Mouse (Mus musculus) embryonic facial prominence, embryonic 12.5 days (tissue): ENCODE measurements at regions not wholly inside any gene's neighbourhood (a gene's known extent, or its start where the extent isn't known, plus 50 kb on each side); places are given as distances from the start of the nearest gene placed in this dataset.
A peak's percentile ranks its signal among the peaks of the same experiment; 100 is the strongest.

Experiments used
- ATAC-seq: fragments of 200-750 bp; cut with Nextera tagmentation; 2 replicates; pipeline ENCODE4 v1.8.0; 2017; ENCODE audit not compliant: insufficient number of reproducible peaks, insufficient read depth, low FRiP score, low TSS enrichment
- H3K27ac ChIP-seq: fragments of 300-500 bp; sonication (generic); 2 replicates; pipeline ENCODE4 v1.5.1; 2016; ENCODE audit warnings: mild to moderate bottlenecking
- H3K27me3 ChIP-seq: fragments of 300-500 bp; sonication (generic); 2 replicates; pipeline ENCODE4 v1.6.1; 2016; ENCODE audit warnings: mild to moderate bottlenecking, moderate library complexity
- H3K36me3 ChIP-seq: fragments of 300-500 bp; sonication (generic); 2 replicates; pipeline ENCODE4 v1.6.1; 2016; ENCODE audit warnings: mild to moderate bottlenecking
- H3K4me1 ChIP-seq: fragments of 300-500 bp; sonication (generic); 2 replicates; pipeline ENCODE4 v1.6.1; 2016
- H3K4me2 ChIP-seq: fragments of 300-500 bp; sonication (generic); replicated peaks from 2 replicates; pipeline ENCODE4 v1.6.1; 2016; ENCODE audit warnings: mild to moderate bottlenecking, moderate library complexity
- H3K4me3 ChIP-seq: fragments of 300-500 bp; sonication (generic); 2 replicates; pipeline ENCODE4 v1.5.1; 2016; ENCODE audit warnings: mild to moderate bottlenecking
- H3K9ac ChIP-seq: fragments of 300-500 bp; sonication (generic); 2 replicates; pipeline ENCODE4 v1.6.1; 2016; ENCODE audit warnings: mild to moderate bottlenecking, moderate library complexity
- H3K9me3 ChIP-seq: fragments of 300-500 bp; sonication (generic); 2 replicates; pipeline ENCODE4 v1.6.1; 2016; ENCODE audit warnings: mild to moderate bottlenecking, moderate library complexity
- WGBS: fragments of 180-500 bp; shearing (Covaris S2); methylation state at CpG from one replicate; pipeline ENCODE4 v1.1.7; 2016; 5-methylcytosine and 5-hydroxymethylcytosine counted together

- 67% methylated on average over 10 of the region's 10 CpGs for WGBS
- Histone ChIP-seq H3K4me1 (0 out of 2 replicates have a peak, but pooled peaks cover 5% of the 10 kb centered on the region), H3K27ac (0 out of 2 replicates have a peak overlapping the region, but pooled peaks have one; percentile 3), H3K27me3 (no peaks in the 10 kb centered on the region), H3K36me3 (no peaks in the 10 kb centered on the region), H3K9me3 (no peaks in the 10 kb centered on the region), H3K9ac (no peak overlapping the region), H3K4me2 (no peak overlapping the region), H3K4me3 (no peak overlapping the region)
- no peak for ATAC-seq
Observed at GRCm38 (mm10) chr13:102352073-102352854, 341.1 kb upstream of the Cd180 start.

- no peak overlapping the region for H3K9ac ChIP-seq
- no peaks in the 10 kb centered on the region for H3K9me3 ChIP-seq
- 0 out of 2 replicates have a peak, but pooled peaks cover 5% of the 10 kb centered on the region for H3K4me1 ChIP-seq
- no peaks in the 10 kb centered on the region for H3K27me3 ChIP-seq
- no peak overlapping the region for H3K4me2 ChIP-seq
- H3K36me3 ChIP-seq, result no peaks in the 10 kb centered on the region
- no peak overlapping the region for H3K27ac ChIP-seq
- ATAC-seq, result no peak
- 47% methylated on average over 1 of the region's 1 CpGs for WGBS
- H3K4me3 ChIP-seq, result no peak overlapping the region
Observed at GRCm38 (mm10) chr13:102355569-102355968, 337.8 kb upstream of the Cd180 start.

DNA sequence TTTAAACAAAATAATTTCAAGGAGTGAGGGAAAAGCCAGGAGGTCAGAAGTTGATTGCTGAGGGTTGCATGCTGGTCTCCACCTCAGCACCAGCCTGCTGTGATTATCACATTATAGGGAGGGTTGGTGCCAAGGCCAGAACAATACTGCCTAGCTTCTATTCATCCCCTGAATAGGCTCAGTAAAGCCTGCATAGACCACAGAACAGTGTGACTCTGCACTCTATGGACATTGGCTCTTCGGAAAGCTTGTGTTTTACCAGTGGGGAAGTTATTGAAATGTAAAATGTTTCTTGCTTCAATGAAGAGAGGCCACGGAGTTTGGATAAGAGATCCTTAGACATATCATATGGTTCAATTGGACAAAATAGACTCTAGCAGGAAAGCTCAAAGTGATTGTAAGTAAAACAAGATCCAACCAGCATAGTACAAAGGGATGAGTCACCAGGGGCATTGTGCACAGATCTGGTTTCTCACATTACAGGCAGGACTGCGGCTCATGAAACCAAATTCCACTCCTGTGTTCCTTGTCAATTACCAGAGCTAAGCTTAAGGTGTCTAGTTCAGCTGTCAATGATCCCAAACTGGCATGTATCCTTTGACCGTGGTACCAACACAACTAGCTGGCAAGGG, 320.8 kb upstream of the Cd180 start:
- Histone ChIP-seq H3K9me3 (no peaks in the 10 kb centered on the region), H3K4me3 (no peak overlapping the region), H3K9ac (no peak overlapping the region), H3K27me3 (no peaks in the 10 kb centered on the region), H3K27ac (no peak overlapping the region), H3K36me3 (no peaks in the 10 kb centered on the region), H3K4me2 (no peak overlapping the region), H3K4me1 (no peaks in the 10 kb centered on the region)
- ATAC-seq, result no peak
- WGBS, result 60% methylated on average over 4 of the region's 4 CpGs

GRCm38 (mm10) chr13:102380667-102381066, 312.7 kb upstream of the Cd180 start:
- no peak overlapping the region for H3K27ac ChIP-seq
- no peaks in the 10 kb centered on the region for H3K9me3 ChIP-seq
- H3K4me1 ChIP-seq, result no peaks in the 10 kb centered on the region
- H3K27me3 ChIP-seq, result no peaks in the 10 kb centered on the region
- no peak for ATAC-seq
- no peak overlapping the region for H3K4me2 ChIP-seq
- H3K9ac ChIP-seq, result no peak overlapping the region
- H3K4me3 ChIP-seq, result no peak overlapping the region
- H3K36me3 ChIP-seq, result no peaks in the 10 kb centered on the region
- WGBS, result 84% methylated on average over 2 of the region's 2 CpGs

- no peaks in the 10 kb centered on the region for H3K27me3 ChIP-seq
- H3K9ac ChIP-seq, result no peak overlapping the region
- no peaks in the 10 kb centered on the region for H3K9me3 ChIP-seq
- H3K4me1 ChIP-seq, result peaks cover 6% of the 10 kb centered on the region; the same call in 1 of the 2 replicates
- 77% methylated on average over 2 of the region's 2 CpGs for WGBS
- H3K27ac ChIP-seq, result no peak overlapping the region
- H3K4me3 ChIP-seq, result no peak overlapping the region
- H3K4me2 ChIP-seq, result no peak overlapping the region
- H3K36me3 ChIP-seq, result no peaks in the 10 kb centered on the region
- no peak for ATAC-seq
Observed at GRCm38 (mm10) chr13:102391911-102392310, 301.4 kb upstream of the Cd180 start.

DNA sequence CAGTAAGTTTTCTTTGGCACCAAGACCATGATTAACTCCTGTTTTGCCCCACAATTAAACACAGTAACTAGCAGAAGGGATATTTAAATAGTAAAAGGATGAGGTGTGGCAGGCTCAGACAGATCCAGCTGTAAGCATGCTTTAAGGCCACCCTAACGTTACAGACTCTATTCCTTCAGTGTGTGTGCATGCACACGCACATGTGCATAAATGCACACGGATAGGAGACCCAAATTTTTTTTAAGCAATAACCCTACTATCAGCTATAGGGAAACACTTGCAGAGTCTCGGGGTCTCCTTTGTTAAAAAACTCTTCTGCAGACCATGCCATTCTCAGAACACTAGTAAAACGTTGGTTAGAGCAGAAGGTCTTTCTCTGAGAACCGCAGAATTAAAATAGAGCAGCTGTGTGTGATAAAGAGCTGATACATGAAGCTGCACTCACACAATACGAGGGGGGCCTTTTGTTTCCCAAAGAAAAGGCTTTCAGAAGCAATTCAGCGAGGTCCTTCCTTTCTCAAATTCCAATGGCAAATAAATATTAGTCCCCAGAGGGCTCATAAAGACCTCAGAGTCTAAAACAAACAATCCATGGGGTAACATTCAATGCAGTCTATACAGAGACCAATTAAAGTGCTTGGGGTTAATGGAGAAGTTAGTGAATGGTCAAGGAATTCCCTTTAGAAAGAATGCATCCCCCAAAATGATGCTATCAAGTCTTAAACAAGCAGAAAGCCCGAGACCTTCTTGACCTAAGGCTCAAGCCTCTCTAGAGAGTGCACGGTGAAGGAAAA, 300.3 kb upstream of the Cd180 start:
- Histone ChIP-seq H3K4me2 (no peak overlapping the region), H3K9me3 (no peaks in the 10 kb centered on the region), H3K4me1 (peaks cover 6% of the 10 kb centered on the region; the same call in 1 of the 2 replicates), H3K9ac (no peak overlapping the region), H3K27ac (peak overlapping the region; percentile 46; the same call in 1 of the 2 replicates), H3K4me3 (no peak overlapping the region), H3K27me3 (no peaks in the 10 kb centered on the region), H3K36me3 (no peaks in the 10 kb centered on the region)
- WGBS, result 41% methylated on average over 10 of the region's 10 CpGs
- ATAC-seq, result no peak

- 63% methylated on average over 2 of the region's 2 CpGs for WGBS
- no peaks in the 10 kb centered on the region for H3K9me3 ChIP-seq
- no peaks in the 10 kb centered on the region for H3K36me3 ChIP-seq
- H3K9ac ChIP-seq, result no peak overlapping the region
- H3K4me1 ChIP-seq, result peaks cover 6% of the 10 kb centered on the region; the same call in 1 of the 2 replicates
- no peak for ATAC-seq
- no peak overlapping the region for H3K4me2 ChIP-seq
- H3K4me3 ChIP-seq, result no peak overlapping the region
- H3K27me3 ChIP-seq, result no peaks in the 10 kb centered on the region
- no peak overlapping the region for H3K27ac ChIP-seq
Observed at GRCm38 (mm10) chr13:102393662-102393970, 299.7 kb upstream of the Cd180 start.

GRCm38 (mm10) chr13:102394057-102394456, 299.3 kb upstream of the Cd180 start:
- H3K4me1 ChIP-seq, result peaks cover 6% of the 10 kb centered on the region; the same call in 1 of the 2 replicates
- ATAC-seq, result no peak
- H3K4me2 ChIP-seq, result no peak overlapping the region
- WGBS, result 87% methylated on average over 3 of the region's 3 CpGs
- H3K9ac ChIP-seq, result no peak overlapping the region
- no peak overlapping the region for H3K27ac ChIP-seq
- H3K27me3 ChIP-seq, result no peaks in the 10 kb centered on the region
- H3K36me3 ChIP-seq, result no peaks in the 10 kb centered on the region
- no peak overlapping the region for H3K4me3 ChIP-seq
- H3K9me3 ChIP-seq, result no peaks in the 10 kb centered on the region

GRCm38 (mm10) chr13:102397411-102397810, 295.9 kb upstream of the Cd180 start:
- peaks cover 6% of the 10 kb centered on the region; the same call in 1 of the 2 replicates for H3K4me1 ChIP-seq
- no peak overlapping the region for H3K4me2 ChIP-seq
- no peaks in the 10 kb centered on the region for H3K36me3 ChIP-seq
- no peak overlapping the region for H3K27ac ChIP-seq
- H3K9ac ChIP-seq, result no peak overlapping the region
- H3K27me3 ChIP-seq, result no peaks in the 10 kb centered on the region
- H3K4me3 ChIP-seq, result no peak overlapping the region
- H3K9me3 ChIP-seq, result no peaks in the 10 kb centered on the region
- WGBS, result 87% methylated on average over 4 of the region's 4 CpGs
- no peak for ATAC-seq

DNA sequence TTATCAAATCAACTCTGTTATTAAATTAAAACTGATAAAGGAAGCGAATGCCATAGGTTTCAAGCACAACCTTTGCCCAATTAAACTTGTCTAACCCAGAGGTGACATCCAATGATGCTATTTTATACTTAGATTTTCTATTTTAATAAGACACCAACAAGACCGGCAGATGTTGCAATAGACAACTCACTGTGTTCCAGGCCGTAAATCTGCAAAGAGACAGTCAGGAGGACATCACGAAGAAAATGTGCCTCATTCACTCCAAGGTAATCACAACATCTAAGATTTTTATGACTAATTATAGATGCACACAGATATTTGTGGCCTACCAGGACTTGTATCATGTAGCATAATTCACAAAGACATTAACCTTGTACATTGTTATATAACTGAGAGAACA, 281.5 kb upstream of the Cd180 start:
- H3K9ac ChIP-seq, result no peak overlapping the region
- no peak overlapping the region for H3K4me2 ChIP-seq
- no peaks in the 10 kb centered on the region for H3K4me1 ChIP-seq
- no peaks in the 10 kb centered on the region for H3K27me3 ChIP-seq
- no peak for ATAC-seq
- no peaks in the 10 kb centered on the region for H3K9me3 ChIP-seq
- H3K27ac ChIP-seq, result no peak overlapping the region
- no peaks in the 10 kb centered on the region for H3K36me3 ChIP-seq
- WGBS, result 89% methylated on average over 4 of the region's 4 CpGs
- H3K4me3 ChIP-seq, result no peak overlapping the region

GRCm38 (mm10) chr13:102434372-102434954, 258.9 kb upstream of the Cd180 start:
- H3K4me1 ChIP-seq, result no peaks in the 10 kb centered on the region
- no peak overlapping the region for H3K4me3 ChIP-seq
- H3K9ac ChIP-seq, result no peak overlapping the region
- H3K27me3 ChIP-seq, result no peaks in the 10 kb centered on the region
- H3K4me2 ChIP-seq, result no peak overlapping the region
- 68% methylated on average over 3 of the region's 3 CpGs for WGBS
- no peaks in the 10 kb centered on the region for H3K9me3 ChIP-seq
- ATAC-seq, result no peak
- H3K36me3 ChIP-seq, result no peaks in the 10 kb centered on the region
- no peak overlapping the region for H3K27ac ChIP-seq
